Mouse (Mus musculus) left cerebral cortex, postnatal 25 days (tissue): ENCODE results near the gene Slc34a1. TPM values are rescaled to one million over a fixed set of nuclear protein-coding genes. Genes with fewer than 3 reads are reported as not detected.
"Not testable (repeated sequence)": the region's sequence is repeated elsewhere in the genome, so short reads cannot be mapped to it uniquely, and the experiment has no call there.

Experiments used
- DNase-seq, 2 experiments: peaks; one replicate each; pipeline ENCODE4 v3.0.0; 2022; ENCODE audit warnings: low spot score in 2 of 2, mixed read lengths in 1 of 2
- intact Hi-C: fragments of 180-260 bp; cut with DNase I; formaldehyde crosslinking; loops from one replicate; pipeline ENCODE4 v1.15.1; 2025
- total RNA-seq, 2 experiments: library from RNA; stranded (reverse); gene quantifications; 2 replicates each; pipeline ENCODE4 v1.2.3; 2021

The Slc34a1 gene
- total RNA-seq, 2 experiments from 2014 or later: not detected

DNA sequence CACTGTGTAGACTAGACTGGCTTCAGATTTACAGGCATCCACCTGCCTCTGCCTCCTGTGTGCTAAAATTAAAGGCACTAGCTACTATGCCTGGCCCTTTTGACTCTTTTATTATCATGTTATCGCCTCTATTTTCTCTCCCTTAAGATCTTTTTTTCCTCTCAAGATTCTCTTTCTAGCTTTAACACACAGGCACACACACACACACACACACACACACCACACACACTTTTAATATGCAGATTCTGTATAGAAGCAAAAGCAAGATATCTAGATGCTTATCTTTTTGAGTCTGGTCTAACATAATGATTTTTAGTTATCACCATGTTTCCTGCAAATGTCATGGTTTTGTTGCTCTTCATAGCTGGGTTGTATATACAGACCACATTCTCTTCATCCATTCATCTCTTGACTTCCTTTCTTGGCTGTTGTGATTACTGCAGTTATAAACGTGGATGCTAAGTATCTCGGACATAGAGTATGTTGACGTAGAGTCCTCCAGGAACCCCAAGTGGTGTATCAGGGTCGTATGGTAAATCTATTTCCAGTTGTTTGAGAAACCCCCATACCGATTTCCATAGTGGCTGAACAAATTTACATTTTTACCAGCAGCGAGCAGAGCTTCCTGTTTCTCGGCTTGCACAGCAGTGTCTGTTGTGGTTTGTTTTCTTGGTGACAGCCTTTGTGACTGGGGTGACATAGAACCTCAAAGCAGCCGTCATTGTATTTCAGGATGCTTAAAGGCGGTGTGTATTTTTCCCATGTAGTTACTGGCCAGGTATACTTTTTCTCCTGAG, 34.1 kb downstream of the Slc34a1 start:
- no peak for DNase-seq
- intact Hi-C loops: no loop called here

DNA sequence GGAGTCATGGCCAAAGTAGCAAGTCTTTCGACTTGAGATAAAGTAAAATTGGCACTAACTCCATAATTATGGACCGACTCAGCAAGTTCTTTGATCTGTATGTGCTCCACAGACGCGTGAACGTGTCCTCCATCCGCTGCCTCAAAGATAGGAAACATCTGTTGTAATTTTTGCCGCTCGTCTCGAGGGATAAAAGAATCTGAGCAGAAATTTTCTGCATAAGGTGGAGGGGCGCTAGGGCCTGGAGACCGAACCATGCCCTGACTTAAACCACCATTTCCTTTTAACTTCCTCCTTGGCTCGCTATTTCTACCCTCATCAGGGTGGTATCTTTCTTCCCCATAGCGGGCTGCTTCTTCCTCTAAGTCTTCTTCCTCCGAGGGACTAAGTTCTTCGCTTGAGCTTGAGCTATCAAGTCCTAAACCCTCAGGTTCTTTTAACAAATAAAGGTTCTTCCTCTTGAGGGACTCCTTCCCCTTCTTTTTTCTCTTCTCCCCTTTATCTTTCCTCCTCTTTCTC, 39.2 kb downstream of the Slc34a1 start:
- DNase-seq, intact Hi-C loops: not testable (repeated sequence)

DNA sequence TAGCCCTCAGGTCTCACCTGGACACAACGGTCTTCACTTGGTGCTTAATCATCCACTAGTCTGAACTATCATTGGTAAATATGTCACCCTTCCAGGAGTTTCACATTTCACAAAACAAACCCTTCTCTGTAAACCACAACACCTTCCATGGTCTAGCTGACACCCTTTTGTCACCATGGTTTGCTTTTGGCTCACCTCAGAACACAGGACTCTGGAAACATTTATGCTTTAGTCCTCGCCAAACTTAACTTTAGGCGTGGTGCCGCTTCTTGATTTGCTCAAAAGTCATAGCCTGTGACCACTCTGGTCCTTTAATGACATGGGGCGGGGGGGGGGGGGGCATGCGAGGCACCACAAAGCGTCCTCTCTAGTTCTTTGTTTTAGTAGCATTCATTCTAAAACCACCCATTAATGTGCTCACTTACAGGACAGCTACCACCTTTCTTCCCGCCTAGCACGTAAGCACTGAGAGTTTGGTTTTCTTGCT, 45.9 kb downstream of the Slc34a1 start:
- DNase-seq: no peak

DNA sequence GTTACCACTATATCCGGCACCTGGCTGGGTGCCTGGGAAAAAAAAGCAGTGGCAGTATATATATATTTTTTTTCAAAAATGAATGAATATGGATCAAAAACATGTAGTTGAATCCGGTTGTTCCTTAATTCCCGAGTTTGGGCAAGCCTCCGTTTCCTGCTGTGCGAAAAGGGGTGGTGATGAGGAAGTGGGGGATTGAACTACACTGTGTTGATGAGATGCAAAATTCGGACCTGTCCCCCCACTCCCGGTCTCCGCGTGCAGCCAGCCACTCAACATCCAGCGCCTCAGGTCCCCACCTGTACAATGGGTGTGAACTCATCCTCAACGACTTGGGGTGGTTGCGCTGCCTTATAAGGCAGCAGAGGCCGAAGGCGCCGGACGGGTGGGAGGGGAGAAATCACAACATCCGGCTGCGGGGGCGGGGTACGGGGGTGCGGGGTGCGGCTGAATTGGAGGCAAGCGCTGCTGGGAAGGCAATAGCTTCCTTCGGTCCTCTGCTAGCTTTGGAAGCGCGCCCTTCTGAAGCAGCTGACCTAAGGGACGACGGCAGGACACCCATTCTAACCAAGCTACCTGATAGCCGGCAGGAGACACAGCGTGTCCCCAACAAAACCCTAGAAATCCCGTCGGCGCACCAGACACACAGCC, 46.4 kb downstream of the Slc34a1 start:
- intact Hi-C loops: loop anchor here (2.0 kb wide), 1 partner anchor 20 kb away; the partner anchor contains the start of gene Prr7
- peak in 1 of 2 experiments; percentile 78 for DNase-seq

More for the DNA sequence above, 45.9 kb downstream of the Slc34a1 start:
- intact Hi-C loops: loop anchor here (2.0 kb wide), 1 partner anchor 21 kb away; the partner anchor contains the start of gene Prr7

DNA sequence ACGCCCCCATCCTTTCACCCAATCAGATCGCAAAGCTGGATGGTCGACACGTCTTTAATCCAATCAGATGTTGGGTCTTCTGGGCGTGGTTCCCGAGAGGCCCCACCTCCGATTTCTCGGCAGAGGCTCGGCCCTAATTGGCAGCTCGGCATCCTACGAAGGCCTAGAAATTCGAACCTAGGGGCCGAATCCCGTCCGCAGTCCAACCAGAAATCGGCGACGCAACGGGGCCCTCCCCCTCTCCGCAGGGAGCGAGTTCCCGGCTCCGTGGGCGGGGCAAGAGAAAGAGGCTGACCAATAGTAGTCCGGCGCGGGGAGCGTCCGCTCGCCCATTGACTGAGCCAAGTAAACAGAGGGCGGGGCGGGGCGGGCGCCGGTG, 46.9 kb downstream of the Slc34a1 start, which contains the start of gene Grk6:
Grk6 (plus strand) TSS at position 136 of the 379 bp plus-strand sequence.
- peak; percentile 99 to 100 for DNase-seq
- intact Hi-C loops: loop anchor here (2.0 kb wide), 1 partner anchor 20 kb away; the partner anchor contains the start of gene Prr7

DNA sequence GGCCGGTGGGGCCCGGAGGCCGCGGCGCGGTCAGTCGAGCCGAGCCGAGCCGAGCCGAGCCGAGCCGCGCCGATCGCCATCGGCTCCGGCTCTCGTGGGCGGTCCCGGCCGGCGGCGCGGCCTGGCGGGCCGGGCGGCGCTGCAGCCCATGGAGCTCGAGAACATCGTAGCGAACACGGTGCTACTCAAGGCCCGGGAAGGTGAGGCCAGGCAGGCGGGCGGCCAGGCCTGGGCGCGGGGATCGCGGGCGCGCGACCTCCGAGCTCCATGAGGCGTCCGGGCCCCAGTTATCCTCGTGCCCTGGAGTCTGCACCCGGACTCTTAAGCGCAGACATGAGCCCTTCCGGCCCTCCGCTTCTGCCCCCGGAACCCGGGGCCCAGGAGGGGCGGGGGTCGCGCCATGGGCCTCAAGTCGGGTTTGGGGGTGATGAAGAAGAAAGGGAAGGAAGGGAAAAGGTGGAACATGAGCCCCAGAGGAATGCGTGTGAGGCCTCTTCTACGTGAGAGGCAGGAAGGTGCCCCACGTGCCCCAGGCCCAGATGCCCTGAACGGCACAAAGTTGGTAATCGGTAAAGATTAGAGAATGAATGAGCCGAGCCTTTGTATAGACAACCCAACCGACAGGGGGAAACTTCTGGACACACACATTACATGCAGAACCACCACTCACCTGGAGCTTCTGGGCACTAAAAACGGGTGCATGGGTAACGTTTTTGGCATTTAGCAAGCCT, 47.5 kb downstream of the Slc34a1 start:
- intact Hi-C loops: loop anchor here (2.0 kb wide), 1 partner anchor 19 kb away; the partner anchor contains the start of gene Prr7
- no peak for DNase-seq

DNA sequence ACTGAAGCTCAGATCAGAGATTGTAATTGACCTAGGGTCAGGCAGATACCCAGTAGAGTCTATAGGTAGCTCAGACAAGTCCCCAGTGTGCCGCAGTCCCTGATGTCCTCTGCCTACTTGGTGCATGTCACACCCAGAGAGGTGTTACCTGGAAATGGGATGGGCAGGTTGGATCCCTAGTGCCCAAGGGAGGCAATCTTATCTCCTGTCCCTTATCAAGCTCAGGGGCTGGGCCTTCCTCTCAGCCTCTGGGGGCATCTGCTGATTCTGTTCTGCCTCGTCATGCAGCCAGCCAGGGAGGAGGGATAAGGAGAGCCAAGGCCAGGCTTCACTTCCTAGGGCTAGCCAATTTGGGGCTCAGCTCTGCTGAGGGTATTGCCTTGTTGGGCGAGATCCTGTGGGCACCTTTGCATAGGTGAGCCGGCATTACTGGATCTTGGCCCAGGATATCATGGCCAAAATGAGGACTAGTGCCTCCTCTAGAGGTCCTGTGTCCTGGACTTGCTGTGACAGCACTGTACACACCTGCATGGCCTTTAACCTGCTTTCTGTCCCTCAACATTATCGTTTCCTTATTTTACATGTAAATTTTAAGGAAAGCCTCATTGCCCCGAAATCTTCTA, 48.6 kb downstream of the Slc34a1 start:
- intact Hi-C loops: no loop called here
- DNase-seq: no peak

DNA sequence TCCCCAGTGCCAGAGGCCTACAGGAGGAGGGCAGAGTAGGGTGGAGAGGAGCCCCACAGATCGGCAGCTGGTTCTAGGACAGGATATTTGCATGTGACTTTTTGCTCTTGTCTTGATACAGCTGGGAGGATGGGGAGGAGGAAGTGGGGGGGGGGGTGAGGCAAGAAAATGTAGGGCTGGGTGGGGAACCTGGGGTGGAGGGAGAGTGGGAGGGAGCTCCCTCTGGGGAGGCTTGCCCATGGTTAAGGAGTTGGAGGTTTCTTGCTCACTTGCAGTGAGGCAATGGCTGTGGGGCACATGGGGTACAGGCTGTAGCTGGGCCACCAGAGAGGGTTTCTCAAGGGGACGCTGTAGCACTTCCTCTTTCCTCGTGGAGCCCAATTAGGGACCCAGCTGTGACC, 49.6 kb downstream of the Slc34a1 start:
- intact Hi-C loops: no loop called here
- DNase-seq: no peak

DNA sequence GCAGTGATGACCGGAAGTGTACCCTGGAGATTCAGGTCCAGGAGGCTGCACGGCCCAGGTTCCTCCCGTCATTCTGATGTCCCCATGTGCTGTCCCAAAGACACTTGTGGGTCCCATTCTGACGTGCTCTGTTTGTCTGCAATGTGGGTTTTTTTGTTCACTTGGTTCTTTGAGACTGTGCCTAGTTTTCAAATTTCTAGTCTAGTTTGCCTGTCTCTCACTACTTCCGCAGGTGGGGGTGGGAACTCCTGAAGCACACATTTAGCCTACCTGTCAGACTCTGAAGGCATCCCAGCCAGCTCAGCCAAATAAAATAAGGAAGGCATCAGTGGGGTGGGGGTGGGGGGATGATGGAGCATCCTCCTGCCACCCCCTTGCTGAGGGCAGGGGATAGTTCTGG, 50.1 kb downstream of the Slc34a1 start:
- intact Hi-C loops: no loop called here

DNA sequence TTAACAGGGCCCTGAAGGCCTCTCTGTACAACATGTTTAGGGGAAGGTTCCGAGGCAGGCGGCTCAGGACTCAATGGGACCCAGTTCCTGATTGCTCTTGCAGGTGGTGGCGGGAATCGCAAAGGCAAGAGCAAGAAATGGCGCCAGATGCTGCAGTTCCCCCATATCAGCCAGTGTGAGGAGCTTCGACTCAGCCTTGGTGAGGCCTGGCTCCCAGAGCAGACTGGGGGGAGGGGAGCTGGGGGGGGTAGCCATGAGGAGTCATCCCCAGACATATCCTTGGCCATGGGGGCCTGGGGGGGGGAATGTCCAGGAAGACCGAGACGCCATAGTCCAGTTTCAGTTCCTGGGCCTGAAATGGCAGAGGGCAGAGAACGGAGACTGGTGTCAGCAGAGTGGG, 51.2 kb downstream of the Slc34a1 start:
- intact Hi-C loops: no loop called here
- no peak for DNase-seq

More for the DNA sequence above, 50.1 kb downstream of the Slc34a1 start:
- no peak for DNase-seq

DNA sequence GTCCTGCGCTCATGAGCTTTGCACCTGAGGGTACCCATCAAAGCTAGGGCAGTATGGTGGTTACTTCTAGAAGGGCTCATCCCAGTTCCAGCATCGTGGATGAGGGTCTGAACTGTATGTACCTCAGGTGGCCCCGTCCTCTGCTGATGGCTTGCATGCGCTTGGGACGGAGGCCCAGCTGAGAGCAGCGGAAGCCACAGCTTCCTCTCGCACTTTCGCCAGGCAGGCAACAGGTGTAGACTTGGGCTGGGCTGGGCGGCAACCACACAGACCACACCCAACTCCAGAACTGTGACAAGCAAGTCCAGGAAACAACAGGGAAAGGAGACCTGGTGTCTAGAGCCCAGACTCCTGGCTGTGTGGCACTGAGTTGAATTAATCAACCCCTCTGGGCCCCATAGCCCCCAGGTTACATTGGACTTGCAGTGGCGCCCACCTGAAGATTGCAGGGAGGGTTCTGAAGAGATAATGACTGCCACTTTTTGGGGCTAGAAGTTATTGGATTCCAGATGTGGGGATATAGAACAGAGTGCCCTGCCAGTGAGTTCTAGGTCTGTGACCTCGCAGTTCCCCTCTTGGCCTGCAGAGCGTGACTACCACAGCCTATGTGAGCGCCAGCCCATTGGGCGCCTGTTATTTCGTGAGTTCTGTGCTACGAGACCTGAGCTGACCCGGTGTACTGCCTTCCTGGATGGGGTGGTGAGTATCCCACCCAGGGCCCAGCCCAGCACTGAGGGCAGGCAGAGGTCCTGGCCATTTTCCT, 51.9 kb downstream of the Slc34a1 start:
- intact Hi-C loops: no loop called here
- no peak for DNase-seq

DNA sequence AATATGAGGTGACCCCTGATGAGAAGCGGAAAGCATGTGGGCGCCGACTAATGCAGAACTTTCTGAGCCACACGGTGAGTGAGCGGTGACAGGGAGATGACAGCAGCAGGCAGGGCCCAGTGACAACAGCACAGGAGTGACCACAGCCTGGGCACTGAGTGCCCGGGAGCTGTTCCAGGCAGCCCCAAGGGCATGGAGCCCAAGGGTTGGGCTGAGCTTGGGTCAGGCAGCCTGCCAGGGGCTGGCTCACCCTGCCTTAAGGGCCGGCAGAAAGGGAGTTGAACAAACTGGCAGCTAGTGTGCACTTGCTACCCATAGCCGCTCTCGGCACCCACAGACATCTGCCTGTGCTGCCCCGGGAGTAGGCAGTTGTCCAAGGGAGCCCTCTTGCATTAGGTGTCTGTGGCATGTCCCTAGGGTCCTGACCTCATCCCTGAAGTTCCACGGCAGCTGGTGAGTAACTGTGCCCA, 52.6 kb downstream of the Slc34a1 start:
- intact Hi-C loops: no loop called here
- peak in 1 of 2 experiments; percentile 45 for DNase-seq

DNA sequence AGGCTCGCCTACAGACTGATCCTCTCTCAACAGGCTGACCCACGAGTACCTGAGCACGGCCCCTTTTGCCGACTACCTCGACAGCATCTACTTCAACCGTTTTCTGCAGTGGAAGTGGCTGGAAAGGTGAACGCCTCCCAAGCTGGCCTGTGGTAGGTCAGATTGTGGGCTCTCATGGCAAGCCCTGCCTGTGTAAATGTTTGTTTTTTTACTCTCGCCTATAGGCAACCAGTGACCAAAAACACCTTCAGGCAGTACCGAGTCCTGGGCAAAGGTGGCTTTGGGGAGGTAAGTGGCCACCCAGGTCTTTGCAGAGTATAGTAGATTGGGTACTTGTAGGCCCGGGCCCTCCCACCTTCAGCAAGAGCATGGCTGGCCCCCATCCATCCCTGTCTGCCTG, 53.3 kb downstream of the Slc34a1 start:
- DNase-seq: no peak

DNA sequence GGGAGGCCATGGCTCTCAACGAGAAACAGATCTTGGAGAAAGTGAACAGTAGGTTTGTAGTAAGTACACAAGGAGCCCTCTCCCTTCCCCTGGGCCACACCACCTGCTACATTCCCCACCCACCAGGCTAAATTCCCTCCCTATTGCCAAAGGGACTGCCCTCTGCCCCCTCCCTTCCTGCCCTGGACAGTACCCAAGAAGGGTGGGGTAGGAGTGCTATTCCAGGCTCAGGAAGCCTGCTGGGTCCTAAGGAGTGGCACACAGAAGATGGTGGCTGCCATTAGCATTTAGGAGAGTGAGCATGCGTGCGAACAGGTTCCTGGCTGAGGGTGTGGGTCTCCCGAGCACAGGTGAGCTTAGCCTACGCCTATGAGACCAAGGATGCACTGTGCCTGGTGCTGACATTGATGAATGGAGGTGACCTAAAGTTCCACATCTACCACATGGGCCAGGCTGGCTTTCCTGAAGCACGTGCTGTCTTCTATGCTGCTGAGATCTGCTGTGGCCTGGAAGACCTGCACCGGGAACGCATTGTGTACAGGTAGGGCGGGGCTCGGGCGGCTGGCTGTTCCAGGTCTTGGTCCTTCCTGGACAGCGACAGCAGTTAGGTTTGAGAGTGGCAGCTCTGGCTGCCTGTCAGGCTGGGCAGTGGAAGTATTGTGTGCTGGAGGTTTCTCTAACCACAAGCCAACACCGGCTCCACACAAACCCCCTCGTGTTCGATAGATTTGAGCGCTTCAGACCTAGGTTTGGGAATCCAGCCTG, 54.0 kb downstream of the Slc34a1 start:
- DNase-seq: no peak
- intact Hi-C loops: no loop called here

More for the DNA sequence above, 53.3 kb downstream of the Slc34a1 start:
- intact Hi-C loops: no loop called here

DNA sequence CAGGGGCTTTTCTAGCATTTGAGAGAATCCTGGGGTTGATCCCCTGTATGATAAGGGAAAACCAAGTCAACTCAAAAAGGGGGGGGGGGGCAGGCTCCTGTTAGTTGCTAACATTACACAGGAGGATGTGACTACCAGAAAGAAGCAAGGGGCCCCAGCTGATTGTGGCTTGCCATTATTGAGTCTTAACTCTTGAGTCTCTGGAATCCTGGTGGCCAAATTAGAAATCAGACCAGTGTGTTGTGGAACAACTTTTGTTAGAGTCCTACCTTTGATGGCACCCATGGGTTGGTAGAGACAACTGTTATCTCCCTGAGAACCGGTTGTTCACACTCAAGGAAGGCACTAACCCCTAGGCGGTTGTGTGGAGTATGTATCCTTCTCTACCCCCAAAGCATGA, 65.0 kb downstream of the Slc34a1 start:
- intact Hi-C loops: no loop called here
- no peak for DNase-seq

DNA sequence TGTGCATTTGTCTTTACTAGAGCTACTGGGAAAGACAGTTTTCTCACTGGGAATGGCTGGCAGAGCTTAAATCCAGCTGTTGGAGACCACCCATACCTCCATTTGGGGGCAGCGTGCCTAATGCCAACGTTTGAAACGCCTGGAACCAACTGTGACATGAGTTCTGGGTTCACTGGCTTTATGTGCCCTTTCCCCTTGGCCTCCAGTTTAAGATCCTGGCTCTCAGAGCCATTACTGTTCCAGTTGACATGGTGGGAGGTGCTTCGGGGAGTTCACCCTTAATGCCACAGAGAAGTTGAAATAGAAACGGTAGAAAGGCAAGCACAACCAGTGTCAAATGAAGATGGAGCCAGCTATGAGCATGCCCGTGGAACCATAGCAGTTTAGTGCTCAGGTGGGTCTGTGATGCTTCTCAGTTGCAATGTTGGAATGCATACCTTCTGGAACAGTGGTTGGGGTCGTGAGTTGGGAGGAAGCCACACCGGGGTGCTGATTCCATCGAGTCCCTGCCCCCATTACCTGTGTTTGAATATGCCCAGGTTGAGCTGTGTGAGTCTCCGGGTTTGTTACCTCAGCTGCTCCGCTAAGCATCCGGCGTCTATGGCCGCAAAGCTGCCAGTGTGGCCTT, 65.5 kb downstream of the Slc34a1 start:
- intact Hi-C loops: loop anchor here (2.0 kb wide), 1 partner anchor 19 kb away; the partner anchor contains the start of gene Grk6

More for the DNA sequence above, 65.5 kb downstream of the Slc34a1 start:
- DNase-seq: peak in 1 of 2 experiments; percentile 35
